Mouse (Mus musculus): ENCODE results near the gene Lrrc56. TPM values are rescaled to one million over a fixed set of nuclear protein-coding genes. Genes with fewer than 3 reads are reported as not detected.
A peak's percentile ranks its signal among the peaks of the same experiment; 100 is the strongest.

Gene Lrrc56
- polyA plus RNA-seq, 1 experiment, result 0.32 TPM

DNA sequence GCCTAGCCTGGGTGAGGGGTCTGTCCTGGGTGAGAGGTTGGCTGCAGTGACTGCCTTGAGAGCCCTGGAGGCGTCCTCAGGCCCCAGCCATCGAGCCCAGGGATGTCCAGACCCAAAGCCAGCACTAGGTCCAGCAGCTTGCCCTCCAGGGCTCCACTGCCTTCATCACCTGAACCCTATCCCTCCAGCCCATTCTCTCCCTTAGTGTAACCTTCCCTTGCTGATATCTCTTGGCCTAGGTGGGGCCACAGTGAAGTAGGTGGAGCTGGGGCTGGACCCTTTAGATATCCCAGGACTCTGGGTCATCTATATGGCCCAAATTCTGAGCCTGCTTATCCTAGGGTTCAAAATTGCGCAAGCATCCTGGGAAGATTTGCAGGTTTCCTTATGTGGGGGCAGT is 15.6 kb downstream of the Lrrc56 start:
- TF ChIP-seq CTCF (IDR thresholded peaks at IDR 0.05; ENCODE audit: control insufficient read depth, insufficient read depth, insufficient read length) (no peak), MYOD1 (IDR thresholded peaks at IDR 0.05; ENCODE audit: control insufficient read depth, insufficient read length, low read depth) (no peak), CEBPB (IDR thresholded peaks at IDR 0.05; ENCODE audit: low read depth) (peak; percentile 14), MAX (IDR thresholded peaks at IDR 0.05) (no peak), MYOG (IDR thresholded peaks at IDR 0.05; ENCODE audit: control insufficient read depth, extremely low read depth, insufficient read length) (no peak), USF1 (IDR thresholded peaks at IDR 0.05; ENCODE audit: low read depth) (no peak)
- Histone ChIP-seq H3K36me3 (ENCODE audit: control insufficient read depth, insufficient read depth) (no peaks in the 10 kb centered on the region), H3K4me3 (ENCODE audit: insufficient read depth, poor library complexity, severe bottlenecking) (no peak overlapping the region), H3ac (ENCODE audit: control insufficient read depth, insufficient read length, low read depth) (no peak overlapping the region), H3K79me3 (ENCODE audit: low read depth) (no peaks in the 10 kb centered on the region), H3K27me3 (ENCODE audit: control insufficient read depth, insufficient read depth, insufficient read length) (peaks cover 70% of the 10 kb centered on the region), H3K79me2 (ENCODE audit: control insufficient read depth, insufficient read depth) (no peaks in the 10 kb centered on the region)

DNA sequence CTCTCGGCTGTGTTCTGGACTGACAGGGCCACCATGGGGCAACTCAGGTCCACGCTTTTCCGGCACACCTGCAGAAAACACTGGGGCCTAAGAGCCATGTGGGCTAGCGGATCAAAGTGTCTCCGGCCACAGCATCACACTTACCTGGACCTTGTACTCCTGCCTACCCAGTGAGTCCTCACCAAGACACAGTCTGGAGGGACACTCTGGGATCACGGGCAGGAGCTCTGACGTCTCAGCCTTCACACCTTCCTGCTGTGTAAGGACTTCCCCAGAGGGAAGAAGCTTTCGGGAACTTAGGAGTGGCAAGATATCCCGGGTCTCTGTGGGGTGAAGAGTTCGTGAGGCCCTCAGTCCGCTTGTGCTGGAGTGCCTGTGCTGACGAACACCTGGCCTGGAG is 16.2 kb downstream of the Lrrc56 start:
- Histone ChIP-seq H3K79me2 (ENCODE audit: control insufficient read depth, insufficient read depth) (no peaks in the 10 kb centered on the region), H3K36me3 (ENCODE audit: control insufficient read depth, insufficient read depth) (no peaks in the 10 kb centered on the region), H3ac (ENCODE audit: control insufficient read depth, insufficient read length, low read depth) (no peak overlapping the region), H3K79me3 (ENCODE audit: low read depth) (no peaks in the 10 kb centered on the region), H3K27me3 (ENCODE audit: control insufficient read depth, insufficient read depth, insufficient read length) (peaks cover 70% of the 10 kb centered on the region), H3K4me3 (ENCODE audit: insufficient read depth, poor library complexity, severe bottlenecking) (no peak overlapping the region)
- TF ChIP-seq MYOD1 (IDR thresholded peaks at IDR 0.05; ENCODE audit: control insufficient read depth, insufficient read length, low read depth) (no peak), MAX (IDR thresholded peaks at IDR 0.05) (no peak), CEBPB (IDR thresholded peaks at IDR 0.05; ENCODE audit: low read depth) (no peak), FOSL1 (IDR thresholded peaks at IDR 0.05; ENCODE audit: insufficient read depth, low read length, poor library complexity, severe bottlenecking) (no peak), CTCF (IDR thresholded peaks at IDR 0.05; ENCODE audit: control insufficient read depth, insufficient read depth, insufficient read length) (no peak), USF1 (IDR thresholded peaks at IDR 0.05; ENCODE audit: low read depth) (no peak), MYOG (IDR thresholded peaks at IDR 0.05; ENCODE audit: control insufficient read depth, extremely low read depth, insufficient read length) (no peak)

DNA sequence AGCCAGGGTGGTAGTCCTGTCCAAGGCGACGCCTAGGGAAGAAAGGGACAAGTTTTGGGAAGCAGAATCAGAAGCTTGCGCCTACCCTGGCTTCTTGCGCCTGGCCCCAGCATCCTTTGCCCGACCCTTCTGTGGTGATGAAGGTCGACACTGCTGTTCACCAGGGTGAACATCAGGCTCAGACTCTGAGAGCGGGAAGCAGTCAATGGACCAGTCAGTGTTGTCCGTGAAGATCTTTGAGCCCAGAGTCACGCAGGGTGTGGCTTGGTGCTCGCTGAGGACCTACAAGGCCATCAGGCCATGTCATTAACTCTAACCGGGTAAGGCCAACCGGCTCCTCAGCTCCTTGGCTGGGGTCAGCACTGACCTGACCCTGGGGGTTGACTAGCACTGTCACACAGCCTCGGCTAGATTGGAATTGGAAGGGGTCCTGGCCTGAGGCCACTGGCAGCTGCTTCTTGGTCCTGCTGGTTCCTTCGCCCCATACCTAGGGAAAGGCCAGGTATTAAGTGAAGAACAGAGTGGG is 16.7 kb downstream of the Lrrc56 start:
- TF ChIP-seq MAX (IDR thresholded peaks at IDR 0.05), result no peak
- Histone ChIP-seq H3K27me3 (ENCODE audit: control insufficient read depth, insufficient read depth, insufficient read length) (peaks cover 65% of the 10 kb centered on the region), H3K79me3 (ENCODE audit: low read depth) (no peaks in the 10 kb centered on the region), H3ac (ENCODE audit: control insufficient read depth, insufficient read length, low read depth) (no peak overlapping the region), H3K79me2 (ENCODE audit: control insufficient read depth, insufficient read depth) (no peaks in the 10 kb centered on the region), H3K4me3 (ENCODE audit: insufficient read depth, poor library complexity, severe bottlenecking) (no peak overlapping the region), H3K36me3 (ENCODE audit: control insufficient read depth, insufficient read depth) (no peaks in the 10 kb centered on the region)

DNA sequence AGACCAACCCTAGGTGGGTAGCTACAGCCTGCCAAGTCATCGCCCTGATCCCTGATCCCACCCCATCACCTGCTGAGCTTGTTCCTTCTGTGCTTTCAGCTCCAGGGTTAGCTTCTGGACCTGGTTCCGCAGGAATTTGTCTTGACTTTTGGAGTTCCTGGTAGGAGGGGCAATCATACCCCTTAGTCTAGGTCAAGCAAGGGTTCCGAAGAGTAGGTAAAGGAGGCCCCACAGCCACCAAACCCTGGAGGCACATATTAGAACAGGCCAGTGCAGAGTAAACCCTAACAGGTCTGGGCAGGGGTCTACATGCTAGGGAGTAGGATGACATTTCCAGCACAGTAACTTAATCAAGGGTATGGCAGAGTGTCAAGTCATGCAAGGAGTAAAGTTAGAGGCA is 19.2 kb downstream of the Lrrc56 start:
- no peaks in the 10 kb centered on the region for H3K36me3 ChIP-seq (ENCODE audit: control insufficient read depth, insufficient read depth)
- H3K79me2 ChIP-seq (ENCODE audit: control insufficient read depth, insufficient read depth), result no peaks in the 10 kb centered on the region
- peaks cover 57% of the 10 kb centered on the region for H3K27me3 ChIP-seq (ENCODE audit: control insufficient read depth, insufficient read depth, insufficient read length)
- H3K79me3 ChIP-seq (ENCODE audit: low read depth), result no peaks in the 10 kb centered on the region
- H3ac ChIP-seq (ENCODE audit: control insufficient read depth, insufficient read length, low read depth), result no peak overlapping the region
- H3K4me3 ChIP-seq (ENCODE audit: insufficient read depth, poor library complexity, severe bottlenecking), result no peak overlapping the region
- TF ChIP-seq MAX (IDR thresholded peaks at IDR 0.05), result no peak
- no peak for TF ChIP-seq USF1 (IDR thresholded peaks at IDR 0.05; ENCODE audit: low read depth)
- TF ChIP-seq FOSL1 (IDR thresholded peaks at IDR 0.05; ENCODE audit: insufficient read depth, low read length, poor library complexity, severe bottlenecking), result no peak
- TF ChIP-seq CEBPB (IDR thresholded peaks at IDR 0.05; ENCODE audit: low read depth), result no peak
- TF ChIP-seq MYOG (IDR thresholded peaks at IDR 0.05; ENCODE audit: control insufficient read depth, extremely low read depth, insufficient read length), result no peak
- TF ChIP-seq CTCF (IDR thresholded peaks at IDR 0.05; ENCODE audit: control insufficient read depth, insufficient read depth, insufficient read length), result no peak
- no peak for TF ChIP-seq MYOD1 (IDR thresholded peaks at IDR 0.05; ENCODE audit: control insufficient read depth, insufficient read length, low read depth)

DNA sequence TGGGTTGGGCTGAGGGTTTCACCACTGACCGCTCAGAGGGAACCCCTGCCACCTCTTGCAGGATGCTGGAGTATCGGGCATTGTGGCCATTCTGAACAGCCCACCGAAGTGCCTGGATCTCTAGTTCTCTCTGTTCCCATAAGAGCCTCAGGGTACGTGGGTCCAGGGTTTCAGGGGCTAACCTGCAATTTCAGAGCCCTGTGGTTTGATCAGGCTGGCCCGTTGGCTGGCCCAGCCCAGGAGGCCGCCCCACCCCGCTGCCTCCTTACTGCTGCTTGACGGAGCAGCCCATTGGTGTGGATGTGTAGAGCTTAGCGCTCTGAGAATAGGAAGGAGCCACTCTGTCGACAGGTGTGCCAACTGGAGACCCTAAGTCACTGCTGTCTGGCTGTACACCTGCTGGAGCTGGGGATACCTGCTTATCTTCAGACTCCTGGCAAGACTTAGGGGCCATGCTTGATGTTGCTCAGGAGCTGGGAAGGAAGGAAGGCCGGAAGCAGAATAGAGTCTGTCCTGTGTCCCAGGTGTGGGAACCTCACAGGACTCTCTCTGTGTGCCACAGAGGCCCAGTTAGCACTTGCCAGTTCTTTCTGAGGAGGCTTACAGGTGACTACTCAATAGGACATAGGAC is 19.8 kb downstream of the Lrrc56 start, which contains the start of gene Lmntd2:
Gene Lmntd2 (minus strand): TSS at position 476 of the 631 bp plus-strand sequence.
- peaks cover 52% of the 10 kb centered on the region for H3K27me3 ChIP-seq (ENCODE audit: control insufficient read depth, insufficient read depth, insufficient read length)
- H3K4me3 ChIP-seq (ENCODE audit: insufficient read depth, poor library complexity, severe bottlenecking), result no peak within 1 kb of the TSS
- no peak within 1 kb of the TSS for H3ac ChIP-seq (ENCODE audit: control insufficient read depth, insufficient read length, low read depth)
- no peaks in the 10 kb centered on the region for H3K79me3 ChIP-seq (ENCODE audit: low read depth)
- TF ChIP-seq FOSL1 (IDR thresholded peaks at IDR 0.05; ENCODE audit: insufficient read depth, low read length, poor library complexity, severe bottlenecking) (no peak), MYOG (IDR thresholded peaks at IDR 0.05; ENCODE audit: control insufficient read depth, extremely low read depth, insufficient read length) (no peak), MAX (IDR thresholded peaks at IDR 0.05) (no peak), CTCF (IDR thresholded peaks at IDR 0.05; ENCODE audit: control insufficient read depth, insufficient read depth, insufficient read length) (no peak), MYOD1 (IDR thresholded peaks at IDR 0.05; ENCODE audit: control insufficient read depth, insufficient read length, low read depth) (no peak), USF1 (IDR thresholded peaks at IDR 0.05; ENCODE audit: low read depth) (no peak), CEBPB (IDR thresholded peaks at IDR 0.05; ENCODE audit: low read depth) (no peak)
- no peaks in the 10 kb centered on the region for H3K36me3 ChIP-seq (ENCODE audit: control insufficient read depth, insufficient read depth)
- no peaks in the 10 kb centered on the region for H3K79me2 ChIP-seq (ENCODE audit: control insufficient read depth, insufficient read depth)

DNA sequence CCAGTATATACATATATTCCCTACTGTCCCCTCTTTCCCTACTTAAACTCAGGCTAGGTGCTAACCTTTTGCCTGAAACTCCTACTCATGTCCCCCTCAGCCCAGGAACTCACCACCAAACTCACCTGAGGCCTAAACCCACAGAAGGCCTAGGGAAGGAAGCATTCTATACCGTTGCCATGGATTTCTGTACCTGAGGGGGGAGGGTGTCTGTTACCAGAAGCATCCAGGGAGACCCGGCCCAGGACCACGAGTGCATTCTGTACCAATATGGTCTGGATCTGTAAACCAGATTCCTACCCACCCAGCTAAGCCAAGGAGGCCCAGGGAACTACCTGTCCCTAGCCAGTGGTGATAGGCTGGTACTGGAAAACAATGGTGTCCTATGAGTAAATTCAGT is 20.4 kb downstream of the Lrrc56 start:
- Histone ChIP-seq H3ac (ENCODE audit: control insufficient read depth, insufficient read length, low read depth) (no peak overlapping the region), H3K36me3 (ENCODE audit: control insufficient read depth, insufficient read depth) (no peaks in the 10 kb centered on the region), H3K4me3 (ENCODE audit: insufficient read depth, poor library complexity, severe bottlenecking) (no peak overlapping the region), H3K79me2 (ENCODE audit: control insufficient read depth, insufficient read depth) (no peaks in the 10 kb centered on the region), H3K27me3 (ENCODE audit: control insufficient read depth, insufficient read depth, insufficient read length) (peaks cover 46% of the 10 kb centered on the region), H3K79me3 (ENCODE audit: low read depth) (no peaks in the 10 kb centered on the region)
- no peak for TF ChIP-seq CEBPB (IDR thresholded peaks at IDR 0.05; ENCODE audit: low read depth)
- no peak for TF ChIP-seq MYOD1 (IDR thresholded peaks at IDR 0.05; ENCODE audit: control insufficient read depth, insufficient read length, low read depth)
